Mouse (Mus musculus) heart, adult 18-20 months (tissue): ENCODE measurements around the gene Ccnt1. TPM values are rescaled to one million over a fixed set of nuclear protein-coding genes. Genes with fewer than 3 reads are reported as not detected.
"Not testable (repeated sequence)": the region's sequence is repeated elsewhere in the genome, so short reads cannot be mapped to it uniquely, and the experiment has no call there.

Source experiments
- DNase-seq, 2 experiments: peaks; one replicate each; pipeline ENCODE4 v3.0.0; 2021 to 2022; ENCODE audit warnings: mixed read lengths in 1 of 2
- total RNA-seq, 2 experiments: library from RNA; stranded (reverse); gene quantifications; 2 replicates each; pipeline ENCODE4 v1.2.3; 2021

Ccnt1 gene
- total RNA-seq, 2 experiments from 2014 or later, result 26.3 to 31.2 TPM

DNA sequence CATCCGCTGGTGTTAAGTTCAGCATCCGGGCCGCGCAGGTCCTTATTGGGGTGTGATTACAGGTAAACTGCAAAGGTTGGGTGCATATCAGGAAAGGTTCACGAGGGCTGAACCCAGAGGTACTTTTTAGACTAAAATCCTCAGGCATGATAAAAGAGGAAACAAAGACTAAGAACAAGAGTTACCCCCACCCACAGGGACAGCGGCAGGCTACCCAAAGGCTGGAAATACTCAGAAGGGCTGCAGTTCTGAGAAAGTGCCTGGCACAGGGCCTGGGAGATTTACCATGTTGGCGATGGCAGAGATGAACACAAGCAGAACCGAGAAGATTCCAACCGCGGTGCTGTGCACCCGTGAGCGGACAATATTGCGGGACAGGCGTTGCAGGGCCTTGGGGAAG is 25.9 kb upstream of the Ccnt1 start:
- DNase-seq, result no peak

DNA sequence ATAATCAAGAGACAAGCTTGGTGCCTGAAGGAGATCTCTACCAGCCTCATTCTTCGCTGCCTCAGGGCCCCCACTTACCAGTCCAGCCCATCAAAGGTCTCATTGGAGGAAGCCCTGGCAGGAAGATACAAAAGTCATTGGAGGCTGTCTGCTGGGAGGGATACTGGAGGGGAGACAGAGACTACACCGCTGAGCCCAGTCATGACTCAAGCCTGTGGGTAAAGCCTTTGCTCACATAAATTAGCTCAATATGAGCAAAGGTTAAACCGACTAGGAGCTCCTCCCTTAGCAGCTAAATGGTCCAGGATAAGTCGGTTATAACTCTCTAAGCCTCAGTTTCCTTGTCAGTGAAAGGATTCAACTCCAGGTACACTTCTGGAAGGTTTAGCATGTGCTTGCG is 24.3 kb upstream of the Ccnt1 start:
- DNase-seq, result no peak

DNA sequence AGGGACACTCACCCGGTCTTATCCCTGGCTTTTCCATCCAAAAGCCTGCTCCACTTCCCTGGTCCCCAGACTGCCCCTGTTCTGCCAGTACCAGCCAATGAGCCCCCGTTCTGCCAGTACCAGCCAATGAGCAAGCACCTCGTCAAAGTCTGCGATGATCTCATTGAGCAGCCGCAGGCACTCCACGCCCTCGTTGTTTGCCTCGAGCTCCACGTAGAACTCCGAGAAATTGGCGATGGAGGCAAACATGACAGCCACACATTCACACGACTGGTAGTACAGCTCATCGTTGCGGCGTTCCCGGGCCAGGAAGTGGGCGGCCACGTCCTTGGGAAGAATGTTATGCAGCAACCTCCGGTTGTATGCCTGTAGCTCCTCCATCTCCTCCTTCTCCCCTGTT is 23.5 kb upstream of the Ccnt1 start:
- DNase-seq, result no peak

DNA sequence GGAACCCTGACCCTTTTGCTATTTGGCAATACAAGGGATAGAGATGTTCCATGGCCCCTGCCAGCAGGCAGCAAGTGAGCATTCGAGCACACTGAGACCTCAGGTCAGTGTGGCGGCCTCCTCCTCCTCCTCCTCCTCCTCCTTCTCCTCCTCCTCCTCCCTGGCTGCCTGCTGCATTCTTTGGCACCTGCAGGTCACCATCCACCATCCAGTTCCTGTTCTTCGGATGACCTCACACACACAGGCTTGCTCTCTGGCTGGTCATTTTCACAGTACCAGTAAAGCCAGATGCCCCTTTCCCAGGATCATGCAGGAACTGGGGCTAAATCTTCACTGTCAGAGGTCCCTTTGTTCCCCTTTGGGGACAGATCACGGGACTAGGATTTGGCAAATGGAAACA is 20.7 kb upstream of the Ccnt1 start:
- peak in 1 of 2 experiments; percentile 20 for DNase-seq

DNA sequence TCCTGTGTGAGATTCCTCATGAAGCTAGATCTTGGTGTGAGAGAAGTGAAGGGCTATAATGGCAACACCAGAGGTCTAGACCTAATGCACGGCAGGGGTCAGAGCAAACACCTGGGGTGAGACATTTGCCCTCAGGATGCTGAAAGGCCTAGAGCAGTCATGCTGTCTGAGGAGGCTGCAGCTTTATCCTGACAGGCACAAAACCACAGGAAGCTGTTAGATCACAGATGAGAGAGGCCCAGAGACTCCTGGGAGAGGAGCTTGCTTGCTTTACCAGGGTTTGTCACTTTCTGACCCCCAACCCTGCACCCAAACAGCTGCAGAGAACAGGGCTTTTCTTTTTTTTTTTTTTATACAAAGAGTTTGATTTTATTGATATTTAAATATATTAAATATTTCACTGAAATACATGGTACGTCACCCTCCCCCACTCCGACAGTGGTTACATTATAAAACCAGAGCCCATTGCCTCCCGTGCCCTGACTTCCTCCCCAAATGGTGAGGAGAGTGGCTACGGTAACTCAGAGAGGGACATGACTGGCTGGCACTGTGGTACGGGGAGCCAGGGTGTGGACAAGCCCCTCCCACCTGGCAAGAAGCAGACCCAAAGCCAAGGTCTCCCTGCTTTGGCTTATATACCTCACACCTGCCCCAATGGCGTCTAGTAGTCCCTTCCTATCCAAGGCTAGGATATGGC is 19.1 kb upstream of the Ccnt1 start:
- DNase-seq, result no peak

DNA sequence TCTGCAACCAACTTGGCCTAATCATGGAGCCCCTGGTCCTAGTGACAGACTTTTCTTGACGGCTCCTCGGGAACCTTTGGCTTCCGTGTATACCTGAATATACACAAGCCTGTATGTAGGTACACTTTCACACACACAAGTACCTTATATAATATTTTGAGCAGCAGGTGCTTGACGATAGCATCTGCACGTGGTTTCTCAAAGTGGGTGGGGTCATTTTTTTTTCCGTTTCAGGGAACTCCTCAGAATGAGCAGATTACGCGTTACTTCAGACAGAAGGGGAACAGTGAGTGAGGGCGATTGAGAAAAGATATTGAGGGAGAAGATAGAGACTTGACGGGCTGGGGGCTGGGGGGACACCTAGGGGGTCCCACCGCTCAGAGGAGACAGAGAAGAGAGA is 17.0 kb upstream of the Ccnt1 start:
- no peak for DNase-seq

DNA sequence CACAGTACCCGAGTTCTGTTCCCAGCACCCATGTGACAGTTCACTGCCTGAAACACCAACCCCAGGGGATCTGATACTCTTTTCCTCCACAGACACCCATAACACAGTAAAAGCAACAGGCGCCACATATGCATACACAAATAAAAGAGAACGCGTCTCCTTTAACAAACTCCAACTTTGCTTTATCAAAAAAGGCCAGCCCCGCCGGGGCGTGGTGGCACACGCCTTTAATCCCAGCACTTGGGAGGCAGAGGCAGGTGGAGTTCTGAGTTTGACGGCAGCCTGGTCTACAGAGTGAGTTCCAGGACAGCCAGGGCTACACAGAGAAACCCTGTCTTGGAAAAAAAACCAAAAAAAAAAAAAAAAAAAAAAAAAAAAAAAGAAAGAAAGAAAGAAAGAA is 15.4 kb upstream of the Ccnt1 start:
- not testable (repeated sequence) for DNase-seq

DNA sequence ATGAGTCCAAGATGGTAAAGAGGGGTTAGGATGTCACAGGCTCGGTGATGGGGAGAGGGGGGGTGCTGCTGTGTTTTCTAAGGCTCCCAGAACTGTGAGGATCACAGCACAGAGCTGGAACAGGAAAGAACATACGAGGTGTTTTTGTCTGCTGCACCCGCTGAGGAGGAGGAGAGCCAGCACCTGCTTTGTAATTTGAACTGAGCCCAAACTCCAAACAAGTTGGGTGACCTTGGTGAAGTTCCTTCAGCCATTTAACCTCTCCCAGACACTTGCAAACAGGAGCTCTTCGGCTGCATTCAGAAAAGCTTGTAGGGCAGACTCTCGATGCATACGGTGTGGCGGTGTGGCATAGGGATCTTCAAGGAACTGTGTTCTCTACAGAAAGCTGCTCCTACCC is 14.7 kb upstream of the Ccnt1 start:
- no peak for DNase-seq

DNA sequence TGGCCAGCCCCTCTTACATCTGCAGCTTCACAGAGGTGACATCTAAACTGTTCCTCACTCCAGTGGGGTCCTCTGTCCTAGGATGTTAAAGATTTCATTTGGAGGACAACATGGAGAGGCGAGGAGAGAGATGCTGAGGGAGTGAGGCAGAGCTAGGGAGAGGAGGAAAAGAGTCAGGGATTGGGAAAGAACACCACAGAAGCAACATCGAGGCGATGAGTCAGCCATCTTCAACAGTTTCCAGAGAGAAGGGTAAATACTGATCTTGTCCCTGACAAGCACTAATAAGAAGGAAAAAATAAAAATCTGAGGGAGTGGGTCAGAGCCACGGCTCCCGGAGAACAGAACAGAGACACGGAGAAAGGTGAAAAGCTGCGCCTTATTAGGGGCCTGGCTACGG is 12.3 kb upstream of the Ccnt1 start:
- DNase-seq, result no peak

DNA sequence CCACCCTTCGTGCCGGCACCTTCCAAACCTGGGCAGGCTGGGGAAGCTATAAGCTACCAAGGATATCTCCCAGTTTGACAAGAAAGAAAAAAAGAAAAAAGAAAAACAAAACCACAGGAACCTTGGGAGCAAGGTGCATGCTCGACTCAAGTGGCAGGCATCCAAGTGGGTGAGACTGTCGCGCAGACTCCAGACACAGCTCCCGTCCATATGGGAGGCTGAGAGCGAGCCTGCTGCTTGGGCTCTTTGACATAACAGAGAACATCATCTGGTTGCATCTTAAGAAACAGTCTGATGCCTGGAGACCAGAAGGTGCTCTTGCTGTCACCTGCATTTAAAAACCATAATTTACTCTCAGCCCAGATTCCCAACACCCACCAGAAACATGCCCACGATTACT is 11.7 kb upstream of the Ccnt1 start:
- no peak for DNase-seq

DNA sequence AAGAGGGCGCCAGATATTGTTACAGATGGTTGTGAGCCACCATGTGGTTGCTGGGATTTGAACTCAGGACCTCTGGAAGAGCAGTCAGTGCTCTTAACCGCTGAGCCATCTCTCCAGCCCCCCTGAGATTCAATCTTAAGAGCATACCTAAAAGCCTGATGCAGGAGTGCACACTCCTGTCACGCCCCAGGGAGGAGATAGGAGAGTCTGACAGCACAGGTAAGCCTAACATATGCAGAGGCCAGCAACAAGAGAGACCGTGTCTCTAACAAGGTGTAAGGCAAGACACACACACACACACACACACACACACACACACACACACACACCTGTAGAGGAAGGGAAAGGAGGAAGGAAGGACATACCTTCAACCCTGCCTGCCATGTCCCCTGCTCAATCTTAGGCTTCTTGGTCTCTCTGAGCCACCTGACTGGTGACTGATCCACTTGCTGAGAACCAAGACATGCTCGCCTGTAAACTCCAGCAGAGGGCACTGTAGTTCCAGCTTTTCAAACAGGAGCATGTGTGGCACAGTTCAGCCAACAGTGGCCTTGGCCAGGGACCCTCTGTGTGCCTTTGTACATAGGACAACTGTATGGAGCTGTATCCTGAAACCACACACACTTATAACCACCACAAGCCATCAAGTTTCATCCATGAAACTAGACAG is 9.2 kb upstream of the Ccnt1 start:
- DNase-seq, result peak; percentile 77 to 88

DNA sequence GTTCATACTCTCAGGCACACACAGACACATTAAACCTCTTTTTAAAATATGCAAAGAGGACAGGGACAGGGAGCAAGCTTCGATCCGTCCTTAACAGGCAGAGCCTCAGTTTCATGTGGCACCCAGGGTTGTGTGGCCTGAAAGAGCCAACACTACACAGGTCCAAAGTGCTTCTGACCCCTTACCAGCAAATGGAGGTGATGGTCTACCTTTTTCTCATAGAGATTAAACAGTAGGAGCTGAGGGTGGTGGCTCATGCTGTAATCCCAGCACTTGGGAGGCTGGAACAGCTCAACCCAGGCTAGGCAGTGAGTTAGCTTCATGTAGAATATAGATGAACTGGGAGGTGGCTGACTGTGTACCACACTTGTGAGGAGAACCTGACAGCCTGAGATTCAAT is 8.6 kb upstream of the Ccnt1 start:
- DNase-seq, result no peak

DNA sequence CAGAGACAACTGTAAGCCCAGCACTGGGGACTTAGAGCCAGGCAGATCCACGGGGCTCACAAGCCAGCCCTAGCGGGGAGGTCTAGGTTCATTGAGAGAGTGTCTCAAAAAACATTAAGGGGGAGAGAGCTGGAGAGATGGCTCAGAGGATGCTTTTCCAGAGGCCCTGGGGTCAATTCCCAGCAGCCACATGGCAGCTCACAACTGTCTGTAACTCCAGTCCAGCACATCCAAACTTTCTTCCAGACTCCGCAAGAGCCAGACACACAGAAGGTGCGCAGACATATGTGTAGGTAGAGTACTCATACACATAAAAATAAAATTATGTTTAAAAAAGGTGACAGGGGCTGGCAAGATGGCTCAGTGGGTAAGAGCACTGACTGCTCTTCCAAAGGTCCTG is 2.6 kb upstream of the Ccnt1 start:
- DNase-seq, result no peak

DNA sequence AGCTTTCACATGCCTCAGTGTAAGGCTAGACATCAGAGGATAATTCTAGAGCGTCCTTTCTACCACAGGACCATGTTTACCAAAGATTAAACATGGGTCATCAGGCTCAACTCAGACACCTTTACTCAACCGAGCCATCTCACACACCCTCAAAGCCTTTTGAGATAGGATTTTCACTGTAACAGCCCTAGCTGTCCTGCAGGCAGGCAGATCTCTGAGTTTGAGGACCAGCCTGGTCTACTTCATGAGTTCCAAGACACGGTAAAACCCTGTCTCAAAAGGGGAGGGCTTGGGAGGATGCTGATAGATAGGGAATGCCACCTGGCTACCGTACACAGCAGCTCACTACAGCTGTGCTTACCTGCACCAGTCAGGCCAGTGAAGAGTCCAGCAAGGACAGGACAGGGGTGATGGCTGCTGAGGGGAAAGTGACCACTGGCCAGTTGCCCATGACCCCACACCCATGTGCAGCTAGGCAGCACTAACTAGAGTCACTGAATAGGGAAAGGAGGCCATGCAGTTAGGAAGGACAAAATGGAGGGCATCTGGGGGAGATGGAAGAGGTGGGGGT is 843 bp downstream of the Ccnt1 start:
- DNase-seq, result no peak

DNA sequence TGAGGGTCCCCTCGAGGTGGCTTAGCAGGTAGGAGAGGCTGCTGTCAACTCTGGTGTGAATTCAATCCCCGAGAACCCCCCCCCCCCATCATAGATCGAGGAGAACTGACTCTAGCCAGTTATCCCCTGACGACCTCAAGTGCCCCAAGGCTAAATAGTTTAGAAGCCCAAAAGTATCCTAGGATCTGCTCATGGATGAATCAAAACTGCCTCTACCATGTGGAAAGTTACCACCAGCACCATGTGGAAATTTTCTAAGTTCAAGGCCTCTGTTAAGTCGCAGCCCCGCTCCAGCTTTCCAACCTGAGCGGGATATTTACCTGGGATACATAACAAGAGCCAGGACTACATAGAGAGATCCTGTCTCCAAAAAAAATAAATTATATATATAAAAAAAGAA is 1.5 kb downstream of the Ccnt1 start:
- no peak for DNase-seq

DNA sequence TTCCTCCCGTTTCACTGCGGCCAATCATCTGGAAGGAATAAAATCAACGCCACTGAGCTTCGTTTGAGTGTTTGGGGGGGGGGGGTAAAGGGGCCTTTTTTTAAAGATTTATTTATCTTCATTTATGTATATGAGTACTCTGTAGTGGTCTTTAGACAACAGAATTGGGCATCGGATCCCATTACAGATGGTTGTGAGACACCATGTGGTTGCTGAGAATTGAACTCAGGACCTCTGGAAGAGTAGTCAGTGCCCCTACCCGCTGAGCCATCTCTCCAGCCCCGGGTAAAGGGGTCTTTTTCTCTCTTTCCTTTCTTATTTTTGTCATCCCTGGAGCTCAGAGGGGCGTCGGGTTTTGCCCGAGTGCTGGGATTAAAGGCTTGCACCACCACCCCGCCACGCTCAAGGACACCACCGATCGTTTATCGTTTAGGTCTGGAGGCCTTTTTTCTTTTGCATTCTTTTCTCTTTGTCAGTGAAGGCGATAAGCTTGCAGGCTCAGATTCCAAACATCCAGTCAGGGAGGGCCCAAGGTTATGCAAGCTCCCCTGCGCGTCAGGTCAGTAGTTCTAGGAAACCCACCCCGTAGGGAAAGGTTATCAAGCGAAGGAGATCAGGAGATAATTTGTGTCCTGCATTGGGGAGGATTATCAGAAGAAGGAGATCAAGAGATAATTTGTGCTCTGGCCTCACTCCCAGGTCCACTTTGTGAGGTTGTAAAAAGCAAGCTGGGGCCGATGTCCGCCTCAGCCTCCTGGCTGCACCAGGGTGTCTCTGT is 2.3 kb downstream of the Ccnt1 start:
- no peak for DNase-seq

DNA sequence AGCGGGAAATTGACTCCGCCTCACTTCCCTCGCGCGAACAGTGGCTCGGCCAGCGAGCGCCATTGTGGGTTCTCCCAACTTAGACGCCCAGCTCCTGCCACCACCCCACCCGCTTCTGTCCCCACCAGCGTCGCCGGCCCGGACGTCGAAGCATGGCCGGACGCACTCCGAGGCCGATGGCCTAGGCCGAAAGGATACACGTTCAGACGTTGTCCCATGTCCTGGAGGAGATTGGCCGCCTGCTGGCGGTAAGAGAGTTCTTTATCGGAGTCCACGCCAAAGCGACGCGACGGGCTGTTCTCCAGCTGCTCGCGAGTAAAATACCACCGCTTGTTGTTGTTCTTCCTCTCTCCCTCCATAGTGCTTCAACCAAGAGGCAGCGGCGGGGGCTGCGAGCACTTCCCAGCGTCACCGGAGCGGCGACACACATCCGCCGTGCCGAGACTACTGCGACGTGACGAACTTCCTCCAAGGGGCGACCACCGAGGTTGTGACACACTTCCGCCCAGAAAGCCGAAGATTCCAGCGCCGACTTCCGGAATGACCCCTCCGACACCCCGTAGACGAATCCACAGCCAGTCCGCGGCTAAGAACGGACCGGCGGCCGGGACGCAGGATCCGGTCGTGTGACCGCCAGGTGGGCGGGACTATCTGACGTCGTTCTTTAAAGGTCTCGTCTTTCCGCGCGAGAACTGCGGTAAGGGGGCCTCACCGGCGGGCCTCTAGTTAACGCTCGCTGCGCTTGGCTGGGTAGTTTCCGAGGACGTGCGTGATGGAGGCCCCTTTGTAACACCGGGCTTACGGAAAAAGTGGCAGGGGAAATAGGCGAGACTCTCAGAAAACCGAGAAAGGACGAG is 3.2 kb downstream of the Ccnt1 start:
- peak; percentile 100 for DNase-seq

DNA sequence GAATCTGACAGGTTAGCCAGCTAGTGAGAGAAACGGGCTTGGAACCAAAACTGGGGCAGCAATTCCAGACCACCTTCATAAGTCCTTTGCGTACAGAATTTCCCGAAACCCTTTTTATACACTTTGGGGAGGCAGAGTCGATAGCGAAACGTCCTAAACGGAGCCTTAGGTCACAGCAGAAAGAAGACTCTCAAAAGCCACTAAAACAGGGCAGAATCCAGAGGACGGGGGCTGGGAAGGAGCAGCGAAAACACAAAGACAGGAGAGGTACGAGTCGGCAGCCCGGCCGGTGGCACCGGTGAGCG is 3.8 kb downstream of the Ccnt1 start:
- no peak for DNase-seq

DNA sequence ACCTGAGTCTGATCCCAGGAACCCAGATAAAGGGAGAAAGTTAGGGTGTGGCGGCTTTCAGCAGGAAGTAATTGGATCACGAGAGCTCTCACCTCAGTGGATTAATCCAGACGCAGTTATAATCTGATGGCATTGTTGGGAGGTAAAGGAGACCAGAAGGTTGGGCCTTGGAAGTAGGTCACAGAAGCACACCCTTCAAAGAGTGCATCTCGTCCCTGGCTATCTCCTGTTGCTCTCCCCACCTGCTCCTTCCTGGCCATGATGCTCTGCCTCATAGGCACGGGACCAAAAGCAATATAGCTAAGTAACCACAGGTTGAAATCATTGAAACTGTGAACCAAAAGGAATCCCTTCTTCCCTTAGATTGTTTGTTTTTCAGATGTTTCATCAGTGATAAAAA is 13.5 kb downstream of the Ccnt1 start:
- DNase-seq, result no peak

DNA sequence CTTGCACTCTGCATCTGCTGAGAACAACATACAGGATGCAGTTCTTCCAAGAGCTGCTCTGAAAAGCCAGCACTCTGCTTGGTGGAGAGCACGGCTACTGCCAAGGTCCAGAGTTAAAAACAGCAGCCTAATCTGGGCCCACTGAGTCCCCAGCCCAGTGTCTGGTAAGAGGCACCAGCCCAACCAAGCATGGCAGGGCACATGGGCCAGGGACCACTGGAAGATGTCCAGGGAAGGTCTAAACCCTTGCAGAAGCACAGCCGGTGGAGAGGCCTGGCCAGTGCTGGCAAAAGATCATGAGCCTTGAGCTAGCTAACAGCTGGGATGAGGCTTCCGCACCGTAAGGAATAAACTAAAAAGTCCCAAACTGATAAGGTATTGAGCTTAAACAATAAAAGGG is 14.8 kb downstream of the Ccnt1 start:
- peak; percentile 43 to 75 for DNase-seq

DNA sequence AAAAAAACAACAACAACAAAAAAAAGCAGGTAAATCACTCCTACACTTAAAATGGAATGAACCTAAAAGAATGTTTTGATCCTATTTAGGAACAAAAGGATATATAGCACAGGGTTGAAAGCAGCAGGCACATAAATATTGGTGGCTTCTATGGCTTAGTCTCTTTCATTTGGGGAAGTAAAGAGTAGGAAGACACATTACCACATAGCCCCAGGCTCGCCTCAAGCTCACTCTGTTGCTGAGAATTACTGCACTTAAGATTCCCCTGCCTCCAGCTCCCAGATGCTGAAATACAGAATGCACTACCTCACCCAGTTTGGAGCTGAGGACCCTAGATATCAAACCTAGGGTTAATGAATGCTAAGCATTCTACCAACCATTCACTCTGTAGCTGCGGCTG is 18.0 kb downstream of the Ccnt1 start:
- DNase-seq, result no peak

DNA sequence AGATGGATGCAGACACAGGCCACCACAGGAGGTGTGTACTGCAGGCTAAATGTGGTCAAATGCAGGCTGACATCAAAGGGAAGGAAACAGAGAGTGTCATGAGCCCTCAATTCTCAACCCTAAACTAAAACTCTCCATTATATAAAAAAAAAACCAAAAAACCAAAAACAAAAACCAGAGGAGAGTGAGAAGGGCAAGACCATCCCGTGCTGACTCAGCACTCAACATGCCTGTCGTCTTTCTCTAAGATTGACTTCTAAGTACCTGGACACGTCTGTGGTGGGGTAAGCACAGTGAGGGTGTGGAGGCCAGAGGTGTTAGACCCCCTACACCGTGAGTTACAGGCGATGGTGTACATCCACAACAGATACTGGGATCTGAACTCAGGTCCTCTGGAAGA is 23.9 kb downstream of the Ccnt1 start:
- DNase-seq, result no peak
